Mouse (Mus musculus): ENCODE data around the gene Cemip. TPM values are rescaled to one million over a fixed set of nuclear protein-coding genes. Genes with fewer than 3 reads are reported as not detected.

The Cemip gene
- polyA plus RNA-seq, 1 experiment from 2014 or later: 0.17 TPM

DNA sequence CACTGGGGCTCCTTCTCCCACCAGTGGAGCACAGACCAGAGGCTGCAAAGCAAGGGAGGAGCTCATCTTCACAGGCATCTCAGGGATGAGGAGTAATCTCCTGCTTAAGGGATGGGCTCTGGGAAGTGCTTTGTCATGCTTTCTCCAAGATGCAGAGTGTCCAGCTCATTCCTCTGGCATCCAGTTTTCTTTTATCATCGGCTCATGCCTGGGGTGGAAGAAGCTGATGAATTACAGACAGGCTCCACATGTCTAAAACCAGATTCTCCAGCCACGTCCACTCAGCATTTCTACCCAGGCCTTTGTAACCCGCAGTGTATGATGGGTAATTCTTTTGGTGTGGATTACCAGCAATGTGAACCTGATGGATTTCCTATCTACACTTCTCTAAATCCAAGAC lies 1.9 kb upstream of the Cemip start:
- H3K9me3 ChIP-seq (replicated peaks; ENCODE audit: low read length): no peaks in the 10 kb centered on the region
- no peak for ATAC-seq (replicated peaks; ENCODE audit: low FRiP score, low read depth)
- WGBS: 71% methylated on average over 3 of the region's 3 CpGs

DNA sequence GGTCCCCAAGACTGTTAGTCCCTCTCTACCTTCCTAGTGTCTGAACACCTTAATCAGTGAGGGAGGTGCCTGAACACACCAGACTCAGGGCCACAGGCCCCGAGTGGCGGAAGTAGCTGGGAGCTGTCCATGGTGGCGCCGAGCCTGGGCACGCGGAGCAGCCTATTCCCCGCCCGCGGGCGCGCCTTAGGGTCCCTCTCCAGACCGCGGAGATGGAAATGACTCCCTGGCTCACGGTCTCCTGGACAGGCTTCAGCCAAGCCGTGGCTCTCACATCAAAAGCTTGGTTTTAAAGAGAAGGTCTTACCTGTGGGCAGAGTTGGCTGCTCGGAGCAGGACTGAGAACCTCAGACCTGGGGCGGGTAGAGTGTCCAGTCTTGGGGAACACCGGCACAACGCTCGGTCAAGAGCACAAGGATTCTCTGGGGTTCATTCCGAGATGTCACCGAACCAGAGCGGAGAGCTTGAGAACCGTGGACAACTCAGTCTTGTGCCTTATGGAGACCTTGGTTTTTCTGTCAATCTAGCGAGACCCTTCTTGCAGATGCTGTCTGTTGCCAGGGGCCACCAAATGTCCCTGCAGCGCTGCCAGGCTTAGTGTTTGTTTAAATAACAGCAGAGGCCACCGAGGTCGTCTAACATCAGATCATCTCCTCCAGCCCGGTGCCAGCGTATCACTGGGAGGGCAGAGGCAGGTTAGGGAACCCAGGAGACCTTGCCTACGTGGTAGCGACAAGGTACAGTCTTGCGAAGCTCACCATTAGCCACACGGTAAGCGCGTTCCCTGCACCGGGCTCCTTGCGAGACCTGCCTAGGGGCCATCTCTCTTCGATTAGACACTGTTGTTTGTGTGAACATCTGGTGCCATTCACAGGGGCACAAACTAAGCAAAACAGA lies 1.0 kb downstream of the Cemip start:
- ATAC-seq (replicated peaks; ENCODE audit: low FRiP score, low read depth): peak; percentile 30; the same call in 1 of the 2 replicates
- H3K9me3 ChIP-seq (replicated peaks; ENCODE audit: low read length): no peaks in the 10 kb centered on the region
- H3K9ac ChIP-seq (ENCODE audit: low read depth, low read length): no peak overlapping the region
- no peak overlapping the region for H3K27ac ChIP-seq
- H3K27me3 ChIP-seq (ENCODE audit: insufficient read depth, low read length): peaks cover 13% of the 10 kb centered on the region
- DNase-seq (ENCODE audit: low spot score): peak; percentile 79
- 0 out of 2 replicates have a peak, but pooled peaks cover 8% of the 10 kb centered on the region for H3K4me1 ChIP-seq (replicated peaks; ENCODE audit: insufficient read depth, low read length)
- WGBS: 4% methylated on average over 39 of the region's 39 CpGs
- H3K36me3 ChIP-seq (ENCODE audit: insufficient read depth, low read length): no peaks in the 10 kb centered on the region
- peak overlapping the region; percentile 68 for H3K4me2 ChIP-seq (ENCODE audit: low read length)
- peak overlapping the region; percentile 32 for H3K4me3 ChIP-seq (replicated peaks; ENCODE audit: low read depth, low read length)
- TF ChIP-seq CTCF (IDR thresholded peaks at IDR 0.05; ENCODE audit: low read depth): no peak

More for the DNA sequence above, 1.9 kb upstream of the Cemip start:
- Histone ChIP-seq H3K36me3 (ENCODE audit: insufficient read depth, low read length) (no peaks in the 10 kb centered on the region), H3K4me3 (replicated peaks; ENCODE audit: low read depth, low read length) (no peak overlapping the region), H3K9ac (ENCODE audit: low read depth, low read length) (no peak overlapping the region), H3K4me1 (replicated peaks; ENCODE audit: insufficient read depth, low read length) (0 out of 2 replicates have a peak, but pooled peaks cover 8% of the 10 kb centered on the region), H3K27me3 (ENCODE audit: insufficient read depth, low read length) (peaks cover 13% of the 10 kb centered on the region), H3K4me2 (ENCODE audit: low read length) (no peak overlapping the region), H3K27ac (no peak overlapping the region)
- no peak for TF ChIP-seq CTCF (IDR thresholded peaks at IDR 0.05; ENCODE audit: low read depth)
- DNase-seq (ENCODE audit: low spot score): no peak

DNA sequence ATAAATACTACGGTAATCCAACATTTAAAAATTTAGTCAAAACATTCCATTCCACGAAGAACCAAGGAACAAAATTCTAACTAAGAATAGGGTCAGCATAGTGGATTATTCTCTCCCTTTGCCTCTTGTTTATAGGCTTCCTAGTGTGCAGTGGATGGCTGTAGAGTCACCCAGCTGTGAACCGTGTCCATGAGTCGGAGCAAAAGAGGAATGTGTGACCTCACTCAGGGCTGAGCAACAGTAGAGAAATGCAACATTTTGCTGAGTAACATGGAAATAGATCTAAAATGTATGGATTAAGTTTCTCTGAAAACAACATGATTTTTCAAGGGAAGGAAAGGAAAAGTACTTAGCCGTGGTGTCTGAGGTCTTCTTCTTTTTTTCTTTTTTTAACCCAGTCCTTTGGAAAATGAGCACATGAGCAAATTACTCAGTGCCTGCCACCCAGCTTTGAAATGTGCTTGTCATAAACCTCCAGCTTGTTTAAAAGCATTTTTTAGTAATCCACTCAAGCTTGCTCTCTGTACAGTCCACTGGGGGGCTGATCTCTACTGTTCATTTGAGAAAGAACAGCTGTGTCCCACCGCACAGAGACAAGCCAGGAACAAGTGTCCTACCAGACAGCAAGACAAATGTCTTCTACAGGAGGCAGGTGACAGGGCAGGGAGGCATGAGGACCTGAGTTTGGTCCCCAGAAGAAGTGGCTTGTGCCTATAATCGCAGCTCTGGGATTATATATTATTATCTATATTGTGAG lies 8.9 kb downstream of the Cemip start:
- TF ChIP-seq CTCF (IDR thresholded peaks at IDR 0.05; ENCODE audit: low read depth): no peak
- 40% methylated on average over 7 of the region's 7 CpGs for WGBS
- Histone ChIP-seq H3K9ac (ENCODE audit: low read depth, low read length) (no peak overlapping the region), H3K27ac (no peak overlapping the region), H3K4me1 (replicated peaks; ENCODE audit: insufficient read depth, low read length) (no peaks in the 10 kb centered on the region), H3K36me3 (ENCODE audit: insufficient read depth, low read length) (no peaks in the 10 kb centered on the region), H3K9me3 (replicated peaks; ENCODE audit: low read length) (no peaks in the 10 kb centered on the region), H3K4me2 (ENCODE audit: low read length) (no peak overlapping the region), H3K4me3 (replicated peaks; ENCODE audit: low read depth, low read length) (no peak overlapping the region), H3K27me3 (ENCODE audit: insufficient read depth, low read length) (no peaks in the 10 kb centered on the region)
- DNase-seq (ENCODE audit: low spot score) (peak; percentile 74), ATAC-seq (replicated peaks; ENCODE audit: low FRiP score, low read depth) (0 out of 2 replicates have a peak, but pooled peaks have one; percentile 54)

DNA sequence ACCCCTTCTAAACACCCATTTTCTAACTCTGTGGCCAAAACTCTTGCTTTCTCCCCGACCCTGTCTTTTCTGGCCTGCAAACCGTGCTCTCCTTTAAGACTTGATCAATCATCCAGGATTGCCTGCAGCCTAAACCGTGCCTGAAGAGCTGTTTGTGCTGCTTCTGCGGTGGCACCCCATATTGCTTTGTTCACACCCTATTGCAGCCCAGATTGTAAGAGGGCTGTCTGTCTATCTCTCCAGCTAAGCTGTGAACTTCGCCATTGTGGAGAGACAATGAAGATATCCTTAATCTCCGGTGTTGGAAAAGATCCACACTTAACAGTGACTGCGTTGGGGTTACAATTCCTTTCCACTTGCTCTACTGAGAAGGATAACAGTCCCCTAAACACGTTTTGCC lies 12.0 kb downstream of the Cemip start:
- Histone ChIP-seq H3K27me3 (ENCODE audit: insufficient read depth, low read length) (no peaks in the 10 kb centered on the region), H3K27ac (no peak overlapping the region), H3K36me3 (ENCODE audit: insufficient read depth, low read length) (no peaks in the 10 kb centered on the region), H3K4me3 (replicated peaks; ENCODE audit: low read depth, low read length) (no peak overlapping the region), H3K4me2 (ENCODE audit: low read length) (no peak overlapping the region), H3K9ac (ENCODE audit: low read depth, low read length) (no peak overlapping the region), H3K4me1 (replicated peaks; ENCODE audit: insufficient read depth, low read length) (no peaks in the 10 kb centered on the region), H3K9me3 (replicated peaks; ENCODE audit: low read length) (no peaks in the 10 kb centered on the region)
- 50% methylated on average over 8 of the region's 8 CpGs for WGBS
- DNase-seq (ENCODE audit: low spot score): no peak
- ATAC-seq (replicated peaks; ENCODE audit: low FRiP score, low read depth): no peak
- no peak for TF ChIP-seq CTCF (IDR thresholded peaks at IDR 0.05; ENCODE audit: low read depth)

DNA sequence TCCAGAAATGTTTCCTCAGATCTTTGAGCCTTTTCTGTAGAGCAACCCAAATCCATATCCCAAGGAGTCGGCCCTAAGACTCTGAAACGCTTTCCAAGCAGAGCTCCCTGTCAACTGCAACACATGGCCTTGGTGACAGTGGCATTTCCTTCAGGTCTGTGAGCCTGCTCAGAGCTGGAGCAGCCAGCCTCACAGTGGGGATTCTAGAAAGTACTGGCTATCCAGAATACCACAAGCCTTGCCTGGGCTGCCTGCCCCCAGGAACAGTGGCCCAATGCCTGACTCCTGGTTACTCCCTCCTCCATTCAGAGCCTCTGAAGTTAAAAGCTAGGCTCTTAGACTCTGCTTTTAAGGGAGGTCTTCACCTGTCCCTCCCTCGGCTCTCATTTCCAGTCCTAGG lies 12.4 kb downstream of the Cemip start:
- no peak overlapping the region for H3K9ac ChIP-seq (ENCODE audit: low read depth, low read length)
- H3K9me3 ChIP-seq (replicated peaks; ENCODE audit: low read length): no peaks in the 10 kb centered on the region
- no peak for TF ChIP-seq CTCF (IDR thresholded peaks at IDR 0.05; ENCODE audit: low read depth)
- no peak overlapping the region for H3K4me3 ChIP-seq (replicated peaks; ENCODE audit: low read depth, low read length)
- H3K36me3 ChIP-seq (ENCODE audit: insufficient read depth, low read length): no peaks in the 10 kb centered on the region
- DNase-seq (ENCODE audit: low spot score): no peak
- ATAC-seq (replicated peaks; ENCODE audit: low FRiP score, low read depth): no peak
- WGBS: 74% methylated on average over 3 of the region's 3 CpGs
- no peak overlapping the region for H3K27ac ChIP-seq
- H3K4me1 ChIP-seq (replicated peaks; ENCODE audit: insufficient read depth, low read length): no peaks in the 10 kb centered on the region
- H3K27me3 ChIP-seq (ENCODE audit: insufficient read depth, low read length): no peaks in the 10 kb centered on the region
- no peak overlapping the region for H3K4me2 ChIP-seq (ENCODE audit: low read length)

DNA sequence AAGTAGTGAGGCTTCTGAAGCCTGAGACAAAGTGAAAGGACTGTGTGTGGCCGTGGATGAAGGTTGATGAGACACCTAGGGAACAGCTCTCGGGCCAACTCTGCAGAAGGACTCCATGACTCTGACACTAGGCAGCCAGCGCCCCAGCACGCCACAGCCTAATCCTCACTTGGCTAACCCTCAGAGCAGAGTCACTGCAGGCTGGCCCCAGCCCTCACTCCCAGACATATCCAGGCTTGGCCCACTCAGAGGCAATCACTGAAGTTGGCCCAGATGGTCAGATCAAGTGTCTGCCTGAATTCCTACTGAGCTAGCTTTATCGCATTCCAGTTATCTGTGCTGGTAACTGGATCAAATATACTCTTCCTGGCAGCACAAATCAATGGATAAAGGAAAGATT lies 17.4 kb downstream of the Cemip start:
- Histone ChIP-seq H3K9ac (ENCODE audit: low read depth, low read length) (no peak overlapping the region), H3K9me3 (replicated peaks; ENCODE audit: low read length) (no peaks in the 10 kb centered on the region), H3K4me3 (replicated peaks; ENCODE audit: low read depth, low read length) (no peak overlapping the region), H3K36me3 (ENCODE audit: insufficient read depth, low read length) (no peaks in the 10 kb centered on the region), H3K4me2 (ENCODE audit: low read length) (no peak overlapping the region), H3K27me3 (ENCODE audit: insufficient read depth, low read length) (no peaks in the 10 kb centered on the region), H3K27ac (no peak overlapping the region), H3K4me1 (replicated peaks; ENCODE audit: insufficient read depth, low read length) (no peaks in the 10 kb centered on the region)
- TF ChIP-seq CTCF (IDR thresholded peaks at IDR 0.05; ENCODE audit: low read depth): no peak
- ATAC-seq (replicated peaks; ENCODE audit: low FRiP score, low read depth) (no peak), DNase-seq (ENCODE audit: low spot score) (no peak)
- 76% methylated on average over 5 of the region's 5 CpGs for WGBS

Measured in kidney, postnatal 0 days (tissue).